Mouse (Mus musculus): ENCODE measurements at regions not wholly inside any gene's neighbourhood (a gene's known extent, or its start where the extent isn't known, plus 50 kb on each side); places are given as distances from the start of the nearest gene placed in this dataset.

GRCm38 (mm10) chr13:59964981-59965380, 142.0 kb upstream of the Tut7 start:
- DNase-seq (ENCODE audit: low read depth, low spot score) = no peak

GRCm38 (mm10) chr13:59962676-59963664, 140.0 kb upstream of the Tut7 start:
- DNase-seq (ENCODE audit: low read depth, low spot score) = no peak

DNA sequence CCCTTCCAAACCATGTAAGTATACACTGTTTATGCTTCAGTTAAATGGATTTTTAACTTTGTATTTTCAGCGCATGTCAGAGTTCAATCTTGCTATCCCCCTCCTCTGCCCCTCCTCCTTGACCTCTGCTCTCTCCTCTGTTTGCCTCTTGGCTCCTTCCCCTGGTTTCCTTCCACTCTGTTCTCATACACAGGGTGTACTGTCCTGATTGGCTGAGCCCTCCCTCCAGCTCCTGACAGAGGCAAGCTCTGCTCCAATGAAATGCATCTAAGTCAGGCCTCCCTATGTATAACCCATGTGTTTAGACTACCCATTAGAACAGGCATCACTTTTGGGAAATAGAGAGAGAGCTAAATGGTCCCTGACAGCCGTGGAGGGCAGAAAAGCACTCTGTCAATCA, 133.5 kb upstream of the Tut7 start:
- DNase-seq (ENCODE audit: low read depth, low spot score) = no peak

- no peak for DNase-seq (ENCODE audit: low read depth, low spot score)
Observed at GRCm38 (mm10) chr13:59952809-59953208, 129.9 kb upstream of the Tut7 start.

DNA sequence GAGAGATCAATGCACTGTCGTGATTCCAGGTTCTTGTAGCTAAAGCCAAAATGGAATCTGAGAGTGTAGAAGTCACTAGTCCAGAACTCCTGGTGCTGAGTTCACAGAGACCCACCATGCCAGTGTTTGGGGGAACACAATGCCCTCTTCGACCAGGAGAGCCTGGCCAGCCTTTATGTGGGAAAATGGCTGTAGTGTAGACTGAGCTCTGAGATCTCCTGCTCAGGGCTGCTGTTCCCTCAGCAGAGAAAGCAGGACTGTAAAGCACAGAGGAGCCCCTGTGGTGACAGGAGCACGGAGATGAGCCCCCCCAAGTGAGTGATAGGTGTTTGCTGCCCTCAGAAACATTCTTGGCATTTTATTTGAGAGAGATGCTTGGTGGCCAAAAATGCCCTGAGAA, 129.2 kb upstream of the Tut7 start:
- DNase-seq (ENCODE audit: low read depth, low spot score) = no peak

DNA sequence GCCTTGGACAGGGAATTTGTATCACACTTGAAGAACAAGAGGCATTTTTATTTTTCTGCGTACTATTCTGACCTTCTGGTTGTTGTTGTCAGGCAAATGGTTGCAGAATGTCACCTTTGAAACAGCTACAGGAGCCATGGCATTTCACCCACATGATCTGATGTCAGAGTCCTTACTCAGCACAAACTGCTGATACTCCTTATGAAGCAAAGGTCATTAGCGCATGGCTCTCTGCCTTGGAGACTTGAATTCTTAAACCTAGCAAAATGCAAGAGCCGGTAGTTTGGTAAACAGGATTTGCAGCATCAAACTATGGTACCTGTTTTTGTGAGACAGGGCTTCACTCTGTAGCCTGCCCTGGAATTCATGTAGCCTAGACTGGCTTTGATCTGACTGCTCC, 127.3 kb upstream of the Tut7 start:
- DNase-seq (ENCODE audit: low read depth, low spot score) = no peak

DNA sequence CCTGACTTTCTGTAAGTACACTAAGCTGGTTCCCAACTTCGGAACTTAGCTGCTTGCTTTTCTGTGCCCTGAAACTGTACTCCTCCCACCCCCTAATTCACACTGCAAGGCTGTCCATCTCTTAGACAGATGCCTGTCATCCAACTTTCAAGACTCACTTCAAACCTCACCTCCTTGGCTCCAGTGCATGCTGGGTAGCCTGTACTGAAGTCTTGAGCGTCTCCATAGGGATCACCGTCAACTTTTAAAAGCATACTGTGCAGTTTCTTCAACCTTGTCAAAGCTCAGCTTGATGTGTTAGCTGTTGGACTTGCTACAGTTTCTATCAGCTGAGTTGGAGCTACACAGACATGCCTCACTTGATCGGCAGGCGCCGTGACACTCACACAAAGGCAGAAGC, 126.5 kb upstream of the Tut7 start:
- no peak for DNase-seq (ENCODE audit: low read depth, low spot score)

DNA sequence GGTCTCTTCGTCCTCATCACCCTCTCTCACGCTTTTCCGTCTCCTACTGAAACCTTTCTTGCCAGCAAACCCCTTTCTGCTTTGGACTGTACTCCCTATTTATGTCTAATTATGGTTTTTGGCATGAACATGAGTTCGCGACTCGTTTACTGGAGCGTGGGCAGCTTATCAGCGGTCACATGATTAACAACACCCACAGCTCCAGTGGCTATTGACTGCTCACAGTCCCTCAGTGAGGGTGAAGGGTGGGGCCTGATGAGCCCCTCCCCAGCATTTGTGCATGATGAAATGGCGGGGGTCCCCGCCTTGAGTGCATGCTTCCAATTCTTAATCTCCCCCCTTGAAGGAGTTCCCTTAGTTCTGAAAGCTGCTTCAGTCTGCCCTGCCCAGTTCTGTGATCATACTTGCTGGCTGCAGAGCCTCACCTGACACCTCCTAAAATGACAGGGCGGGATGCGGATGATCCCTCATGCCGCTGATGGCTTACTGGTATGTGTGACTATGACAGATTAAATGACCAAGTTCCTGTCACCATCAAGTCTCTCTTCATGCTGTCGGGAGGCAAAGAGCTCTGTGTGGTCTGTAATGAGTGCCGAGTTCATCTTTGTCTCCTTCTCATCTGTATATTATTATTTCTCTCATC, 125.7 kb upstream of the Tut7 start:
- DNase-seq (ENCODE audit: low read depth, low spot score) = no peak

DNA sequence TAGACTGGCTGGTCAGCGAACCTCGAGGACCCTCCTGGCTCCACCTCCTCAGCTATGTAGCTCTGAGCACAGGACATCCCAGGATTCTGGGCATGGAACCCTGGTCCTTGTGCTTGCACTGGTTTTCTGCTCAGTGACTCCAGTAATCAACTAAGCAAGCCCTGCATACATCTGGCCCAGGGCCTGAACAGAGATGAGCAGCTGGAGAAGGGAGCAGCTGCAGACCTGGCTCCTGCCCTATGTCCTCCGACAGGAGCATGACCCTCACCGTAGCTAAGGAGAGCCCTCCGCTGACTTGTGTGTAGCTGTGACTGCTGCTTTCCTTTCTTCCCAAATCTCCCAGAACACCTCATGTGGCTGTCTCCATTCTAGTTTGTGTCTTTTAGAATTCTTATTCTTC, 124.5 kb upstream of the Tut7 start:
- DNase-seq (ENCODE audit: low read depth, low spot score) = no peak

- no peak for DNase-seq (ENCODE audit: low read depth, low spot score)
Observed at GRCm38 (mm10) chr13:59946509-59946908, 123.6 kb upstream of the Tut7 start.

- no peak for DNase-seq (ENCODE audit: low read depth, low spot score)
Observed at GRCm38 (mm10) chr13:59945631-59946030, 122.7 kb upstream of the Tut7 start.

GRCm38 (mm10) chr13:59943602-59944140, 120.7 kb upstream of the Tut7 start:
- DNase-seq (ENCODE audit: low read depth, low spot score) = no peak

GRCm38 (mm10) chr13:59943020-59943419, 120.1 kb upstream of the Tut7 start:
- no peak for DNase-seq (ENCODE audit: low read depth, low spot score)

DNA sequence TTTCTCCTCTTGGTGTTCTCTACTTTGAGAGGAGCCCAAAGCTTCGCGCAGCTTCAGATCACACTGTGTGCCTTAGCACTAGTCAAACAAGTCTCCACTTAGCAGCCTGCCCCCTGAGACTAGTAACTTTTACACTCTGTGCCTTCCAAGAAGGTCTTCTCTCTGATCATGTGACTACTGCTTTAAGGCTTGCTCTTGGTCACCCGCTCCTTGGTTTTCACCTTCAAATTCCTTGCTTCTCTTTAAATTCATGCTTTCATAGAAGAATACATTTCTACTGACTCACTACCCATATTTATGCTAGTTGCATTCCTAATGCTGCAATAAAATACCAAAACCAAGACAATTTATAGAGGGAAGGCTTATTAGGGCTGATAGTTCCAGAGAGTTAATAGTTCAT, 118.6 kb upstream of the Tut7 start:
- DNase-seq (ENCODE audit: low read depth, low spot score) = no peak

GRCm38 (mm10) chr13:59940414-59941205, 117.7 kb upstream of the Tut7 start:
- DNase-seq (ENCODE audit: low read depth, low spot score) = no peak

GRCm38 (mm10) chr13:59939886-59940285, 116.9 kb upstream of the Tut7 start:
- DNase-seq (ENCODE audit: low read depth, low spot score) = no peak

- peak; percentile 20 for DNase-seq (ENCODE audit: low read depth, low spot score)
Observed at GRCm38 (mm10) chr13:59937147-59937546, 114.2 kb upstream of the Tut7 start.

- no peak for DNase-seq (ENCODE audit: low read depth, low spot score)
Observed at GRCm38 (mm10) chr13:59934556-59934955, 111.6 kb upstream of the Tut7 start.

DNA sequence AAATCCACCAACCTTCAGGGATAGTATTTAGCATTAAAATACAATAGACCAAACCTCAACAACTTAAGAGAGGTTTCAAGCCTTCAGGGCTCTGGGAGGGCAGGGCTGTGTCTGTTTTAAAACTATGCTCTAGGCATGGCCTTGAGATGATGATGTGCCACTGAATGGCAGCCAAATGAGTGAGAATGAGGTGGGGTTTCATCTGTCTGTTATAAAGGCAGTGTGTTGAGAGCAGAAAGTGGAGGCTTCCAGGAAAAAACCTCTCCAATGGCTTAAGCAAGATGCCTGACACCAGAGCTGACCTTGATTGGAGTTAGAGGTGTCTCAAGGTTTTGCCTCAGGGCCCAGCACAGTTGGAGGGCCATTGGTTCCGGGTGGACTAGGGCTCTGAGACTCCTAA, 111.1 kb upstream of the Tut7 start:
- DNase-seq (ENCODE audit: low read depth, low spot score) = no peak

DNA sequence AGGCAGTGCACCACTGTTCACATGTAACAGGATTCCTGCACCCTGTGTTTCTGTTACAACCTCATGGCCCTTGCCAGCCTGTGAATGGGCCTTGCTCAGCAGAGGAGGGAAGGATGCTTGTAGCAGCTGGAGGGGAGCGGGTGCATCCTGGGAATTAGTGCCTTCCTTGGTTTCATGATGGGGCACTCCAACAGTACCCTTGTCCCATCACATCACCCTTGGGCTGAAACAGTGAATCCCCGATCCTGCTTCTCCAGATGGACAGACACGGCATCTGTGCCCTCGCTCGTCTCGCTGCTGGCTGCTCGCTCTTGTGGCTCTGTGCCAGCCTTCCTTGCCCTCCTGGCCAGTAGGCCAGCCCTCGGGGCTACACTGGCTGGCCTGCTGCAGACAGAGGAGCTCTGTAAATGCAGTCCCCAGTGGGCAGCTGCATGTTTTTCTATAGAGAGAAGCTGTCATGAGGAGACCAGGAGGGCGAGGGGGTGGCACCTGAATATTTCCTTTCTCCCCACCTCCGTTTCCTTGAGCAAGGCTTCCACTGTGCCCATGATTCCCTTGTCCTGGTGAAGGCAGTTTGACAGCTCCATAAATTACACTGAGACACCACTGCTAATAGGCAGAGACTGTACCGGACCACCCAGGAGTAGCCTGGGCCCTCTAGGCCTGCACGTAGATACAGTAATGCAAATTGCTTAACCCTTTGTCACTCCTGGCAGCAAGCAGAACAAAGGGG, 104.6 kb upstream of the Tut7 start:
- no peak for DNase-seq (ENCODE audit: low read depth, low spot score)

DNA sequence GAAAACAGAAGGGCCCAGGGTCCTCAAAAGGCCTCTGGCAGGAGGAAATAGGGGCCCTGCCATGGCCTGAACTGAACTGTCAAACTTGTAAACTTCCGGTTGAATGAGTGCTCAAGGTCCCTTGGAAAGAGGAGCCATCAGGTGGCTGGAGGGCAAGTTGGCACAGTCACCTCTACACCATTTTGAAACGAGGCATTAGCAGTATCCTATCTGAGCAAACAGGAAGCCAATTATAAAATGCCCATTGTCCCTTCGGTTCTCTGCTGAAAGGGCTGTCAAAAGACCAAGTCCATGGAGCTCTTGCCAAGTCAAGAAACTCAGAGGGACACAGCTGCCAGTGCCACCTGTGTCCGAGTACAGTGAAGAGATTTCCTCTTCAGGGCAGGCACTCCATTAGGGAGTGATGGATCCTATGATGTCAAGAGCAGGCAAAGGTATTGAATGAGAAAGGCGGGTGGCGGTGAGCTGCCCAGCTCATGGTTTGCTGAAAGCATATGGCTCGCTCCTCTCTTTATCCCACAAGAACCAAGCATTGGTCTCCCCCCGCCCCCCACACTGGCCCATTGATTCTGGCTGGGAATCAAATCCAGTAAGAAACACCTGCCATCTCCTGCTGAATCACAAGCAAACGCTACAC, 103.0 kb upstream of the Tut7 start:
- DNase-seq (ENCODE audit: low read depth, low spot score) = no peak
